Mouse (Mus musculus) testis, postnatal 10 days (tissue): ENCODE results near the gene Mvb12b.
"Not testable (repeated sequence)": the region's sequence is repeated elsewhere in the genome, so short reads cannot be mapped to it uniquely, and the experiment has no call there.

Source experiments
- DNase-seq: peaks from one replicate; pipeline ENCODE4 v3.0.0; 2021; ENCODE audit warnings: low spot score

The Mvb12b gene

DNA sequence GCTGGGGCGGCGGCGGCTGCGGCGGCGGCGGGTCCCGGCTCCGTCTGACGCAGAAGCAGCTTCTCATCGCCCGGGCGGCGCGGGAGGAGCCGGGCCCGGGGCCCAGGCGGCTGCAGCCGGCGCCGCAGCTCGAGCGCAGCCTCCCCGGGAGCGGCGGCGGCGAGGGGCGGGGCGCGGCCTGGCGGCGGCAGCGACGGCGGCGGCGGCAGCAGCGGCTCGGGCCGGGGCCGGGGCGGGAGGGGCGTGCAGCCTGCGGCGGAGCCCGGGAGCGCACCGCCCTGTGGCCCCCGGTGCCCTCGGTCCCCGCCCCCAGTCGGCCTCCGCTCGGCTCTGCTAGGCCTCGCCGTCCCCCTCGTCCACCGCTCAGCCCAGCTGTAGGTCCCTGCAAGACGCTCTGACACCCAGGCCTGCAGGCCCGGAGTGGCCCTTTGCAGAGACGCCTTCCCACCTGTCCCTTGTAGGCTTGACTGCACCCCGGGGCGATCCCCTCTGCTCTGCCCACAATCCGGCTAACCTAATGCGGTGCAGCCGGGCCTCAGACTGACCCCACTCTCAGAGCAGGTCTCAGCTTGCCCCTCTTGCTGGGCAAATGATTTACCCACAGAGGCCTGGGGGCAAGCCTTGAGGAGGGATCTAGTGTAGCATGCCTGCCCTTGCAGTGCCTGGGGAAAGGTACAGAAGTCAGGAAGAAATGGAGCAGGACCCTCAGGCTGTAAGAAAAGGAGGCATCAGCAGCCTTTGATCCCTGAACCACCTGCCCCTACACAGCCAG lies at the start of gene Mvb12b:
TSS of gene Mvb12b (minus strand) at position 619 of the 772 bp plus-strand sequence.
- peak; percentile 74 for DNase-seq

DNA sequence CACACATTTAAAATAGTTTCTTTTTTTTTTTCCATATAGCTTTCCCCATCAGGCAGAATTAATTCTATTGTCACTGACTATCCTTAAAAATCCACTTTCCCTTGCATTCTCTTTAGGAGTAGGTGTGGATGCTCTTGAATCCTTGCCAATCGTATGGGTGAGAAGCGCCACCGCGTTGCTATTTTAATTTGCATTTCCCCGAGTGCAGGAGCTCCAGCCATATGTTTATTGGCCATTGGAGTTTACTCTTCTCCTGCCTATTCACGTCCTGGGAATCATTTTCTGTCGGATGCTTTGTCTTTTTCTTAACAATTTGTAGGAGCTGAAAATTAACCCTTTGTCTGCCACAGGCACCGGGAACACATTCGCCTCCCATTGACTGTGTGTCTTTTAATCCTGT lies 48.0 kb upstream of the Mvb12b start:
- no peak for DNase-seq

DNA sequence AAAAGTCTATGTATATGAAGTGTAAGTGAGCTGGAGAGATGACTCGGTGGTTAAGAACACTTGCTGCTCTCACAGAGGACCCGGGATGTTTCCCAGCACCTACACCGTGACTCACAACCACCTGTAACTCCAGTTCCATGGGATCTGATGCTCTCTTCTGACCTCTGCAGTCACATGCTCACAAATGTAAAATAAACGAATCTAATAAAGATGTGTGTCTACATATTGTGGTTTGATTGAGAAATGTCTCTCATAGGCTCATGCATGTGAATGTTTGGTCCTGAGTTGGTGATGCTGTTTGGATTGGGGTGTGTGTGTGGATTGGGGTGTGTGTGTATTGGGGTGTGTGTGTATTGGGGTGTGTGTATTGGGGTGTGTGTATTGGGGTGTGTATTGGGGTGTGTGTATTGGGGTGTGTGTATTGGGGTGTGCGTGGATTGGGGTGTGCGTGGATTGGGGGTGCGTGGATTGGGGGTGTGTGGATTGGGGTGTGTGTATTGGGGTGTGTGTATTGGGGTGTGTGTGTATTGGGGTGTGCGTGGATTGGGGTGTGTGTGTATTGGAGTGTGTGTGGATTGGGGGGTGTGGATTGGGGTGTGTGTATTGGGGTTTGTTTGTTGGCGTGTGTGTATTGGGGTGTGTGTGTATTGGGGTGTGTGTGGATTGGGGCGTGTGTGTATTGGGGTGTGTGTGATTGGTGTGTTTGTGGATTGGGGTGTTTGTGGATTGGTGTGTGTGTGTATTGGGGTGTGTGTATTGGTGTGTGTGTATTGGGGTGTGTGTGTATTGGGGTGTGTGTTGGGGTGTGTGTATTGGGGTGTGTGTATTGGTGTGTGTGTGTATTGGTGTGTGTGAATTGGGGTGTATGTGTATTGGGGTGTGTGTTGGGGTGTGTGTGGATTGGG lies 46.1 kb upstream of the Mvb12b start:
- no peak for DNase-seq

DNA sequence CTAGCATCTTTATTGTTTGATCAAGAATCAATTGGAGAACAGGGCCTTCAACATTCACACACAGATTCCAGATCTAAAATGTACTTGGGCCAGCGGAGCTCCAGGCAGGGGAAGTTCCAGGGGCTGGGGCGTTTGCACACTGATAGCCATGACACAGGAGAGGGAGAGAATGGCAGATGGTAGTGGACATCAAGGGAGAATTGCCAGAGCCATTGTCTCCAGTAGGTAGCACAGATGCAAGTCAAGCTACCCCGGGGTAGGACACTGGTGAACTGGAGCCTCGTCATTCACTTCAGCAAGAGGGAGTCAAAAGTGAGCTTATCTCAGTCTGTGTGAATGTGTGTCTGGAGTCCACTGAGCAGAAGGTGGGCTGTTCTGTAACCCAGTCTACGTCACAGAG lies 43.4 kb upstream of the Mvb12b start:
- DNase-seq, result no peak

DNA sequence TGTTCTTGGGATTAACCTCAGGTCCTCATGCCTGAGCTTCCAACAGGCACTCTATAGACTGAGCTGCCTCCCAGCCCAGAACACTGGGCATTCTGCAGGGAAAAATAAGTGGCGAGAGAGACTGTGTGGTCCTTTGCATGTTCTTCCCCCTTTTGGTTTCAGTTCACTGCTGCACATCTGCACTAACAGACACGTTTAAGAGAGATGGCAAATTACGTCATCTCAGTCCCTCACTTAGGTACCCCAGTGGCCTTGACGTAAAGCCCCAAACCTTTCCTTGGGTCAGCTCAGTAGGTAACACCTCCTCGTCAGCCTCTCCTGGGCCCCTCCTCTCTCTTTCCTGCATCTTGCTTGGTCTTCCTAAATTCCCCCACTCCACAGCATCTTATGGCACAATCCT lies 37.5 kb upstream of the Mvb12b start:
- DNase-seq, result no peak

DNA sequence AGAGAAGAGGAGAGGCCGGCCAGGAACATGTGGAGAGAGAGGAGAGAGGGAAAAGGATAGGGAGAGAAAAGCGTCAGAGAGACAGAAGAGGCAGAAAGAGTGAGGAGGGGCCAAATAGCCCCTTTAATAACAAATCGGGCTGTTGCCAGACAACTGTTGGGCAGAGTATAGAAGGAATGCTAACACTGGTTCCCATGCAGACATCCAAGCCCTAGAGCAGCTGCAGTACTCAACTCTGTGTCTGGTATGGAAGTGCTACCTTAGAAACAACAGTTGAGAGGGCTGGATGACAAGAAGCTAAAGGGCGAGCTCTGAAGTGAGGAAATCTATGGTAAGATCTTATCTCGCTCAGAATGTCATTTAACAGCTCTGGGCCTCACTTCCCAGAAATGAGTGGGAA lies 35.7 kb upstream of the Mvb12b start:
- no peak for DNase-seq

- DNase-seq, result no peak
Measured at GRCm38 (mm10) chr2:33922466-33922865, 34.7 kb upstream of the Mvb12b start.

DNA sequence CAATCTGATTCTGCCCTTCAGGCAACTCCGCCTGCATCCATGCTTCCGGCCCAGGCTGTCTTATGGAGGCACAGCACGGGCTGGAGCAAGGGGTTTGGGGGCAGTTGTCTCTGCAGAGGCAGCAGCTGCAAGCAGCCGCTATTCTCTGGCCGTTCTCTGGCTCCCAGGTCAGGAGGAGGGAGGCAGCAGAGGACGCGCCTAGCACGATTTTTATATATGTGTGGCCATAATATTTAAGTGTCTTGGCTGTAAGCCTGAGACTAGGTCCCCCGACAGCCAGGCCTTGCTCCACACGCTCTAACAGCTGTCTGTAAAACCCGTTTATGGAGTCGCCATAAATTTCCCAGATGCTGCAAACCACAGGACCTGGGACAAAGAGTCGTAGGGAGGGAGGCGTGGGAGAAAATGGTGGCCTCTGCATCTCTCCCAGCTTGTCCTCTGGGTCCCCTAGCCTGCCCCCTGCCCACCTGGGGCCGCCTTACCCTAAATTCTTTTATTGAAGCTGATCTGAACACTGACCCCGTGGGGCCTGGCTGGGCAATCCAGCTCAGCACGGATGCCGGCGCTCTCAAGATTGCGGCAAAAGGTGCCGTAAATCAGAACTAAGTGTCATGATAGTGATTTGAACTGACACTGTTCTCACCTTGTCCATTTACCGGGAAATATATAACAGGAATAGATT lies 32.3 kb upstream of the Mvb12b start:
- peak; percentile 51 for DNase-seq

- DNase-seq, result no peak
Measured at GRCm38 (mm10) chr2:33918824-33919223, 31.1 kb upstream of the Mvb12b start.

DNA sequence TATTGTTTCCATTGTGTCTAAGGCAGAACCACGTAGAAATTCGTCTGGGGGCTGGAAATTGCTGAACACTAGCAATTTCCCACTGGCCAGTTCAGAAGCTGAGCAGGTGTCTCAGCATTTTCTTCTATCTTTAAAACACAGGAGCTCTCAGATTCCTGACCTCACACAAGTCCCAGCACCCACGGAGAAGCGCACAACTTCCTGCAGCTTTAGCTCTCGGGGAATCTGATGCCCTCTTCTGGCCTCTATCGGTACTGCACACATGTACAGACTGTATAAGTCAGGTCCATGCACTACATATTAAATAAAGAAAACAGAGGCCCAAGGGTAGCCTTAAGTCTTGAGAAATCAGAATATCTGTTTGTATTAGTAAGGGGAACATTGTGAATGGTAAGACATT lies 30.6 kb upstream of the Mvb12b start:
- DNase-seq, result peak; percentile 79

GRCm38 (mm10) chr2:33916603-33917002 lies 28.9 kb upstream of the Mvb12b start:
- no peak for DNase-seq

GRCm38 (mm10) chr2:33914998-33915397 lies 27.3 kb upstream of the Mvb12b start:
- DNase-seq, result no peak

DNA sequence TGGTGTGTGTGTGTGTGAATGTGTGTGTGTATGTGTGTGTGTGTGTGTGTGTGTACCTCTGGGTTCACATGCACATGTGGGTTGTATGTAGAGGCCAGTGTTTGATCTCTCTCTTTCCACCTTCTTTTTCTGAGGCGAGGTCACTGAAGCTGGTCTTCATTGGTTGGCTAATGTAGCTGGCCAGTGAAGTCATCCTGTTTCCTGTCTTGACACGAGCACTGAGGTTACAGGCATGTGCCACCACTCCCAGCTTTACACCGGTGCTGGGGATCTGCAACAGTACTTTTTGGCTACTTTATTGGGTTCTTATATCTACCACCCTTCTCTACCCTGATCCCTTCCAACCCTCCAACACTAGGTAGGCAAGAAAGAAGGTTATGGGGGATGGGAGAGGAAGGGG lies 26.6 kb upstream of the Mvb12b start:
- DNase-seq, result no peak

DNA sequence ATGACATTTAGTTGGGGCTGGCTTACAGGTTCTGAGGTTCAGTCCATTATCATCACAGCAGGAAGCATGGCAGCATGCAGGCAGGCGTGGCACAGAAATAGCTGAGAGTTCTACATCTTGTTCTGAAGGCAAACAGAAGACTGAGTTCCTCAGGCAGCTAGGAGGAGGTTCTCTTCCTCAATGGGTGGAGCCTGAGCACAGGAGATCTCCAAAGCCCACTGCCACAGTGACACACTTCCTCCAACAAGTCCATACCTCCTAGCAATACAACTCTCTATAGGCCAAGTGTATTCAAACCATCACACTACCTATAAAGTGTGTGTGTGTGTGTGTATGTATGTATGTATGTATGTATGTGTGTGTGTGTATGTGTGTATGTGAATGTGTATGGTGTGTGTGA lies 25.9 kb upstream of the Mvb12b start:
- DNase-seq, result not testable (repeated sequence)

GRCm38 (mm10) chr2:33912741-33913140 lies 25.0 kb upstream of the Mvb12b start:
- no peak for DNase-seq

GRCm38 (mm10) chr2:33908374-33908773 lies 20.6 kb upstream of the Mvb12b start:
- DNase-seq, result no peak

DNA sequence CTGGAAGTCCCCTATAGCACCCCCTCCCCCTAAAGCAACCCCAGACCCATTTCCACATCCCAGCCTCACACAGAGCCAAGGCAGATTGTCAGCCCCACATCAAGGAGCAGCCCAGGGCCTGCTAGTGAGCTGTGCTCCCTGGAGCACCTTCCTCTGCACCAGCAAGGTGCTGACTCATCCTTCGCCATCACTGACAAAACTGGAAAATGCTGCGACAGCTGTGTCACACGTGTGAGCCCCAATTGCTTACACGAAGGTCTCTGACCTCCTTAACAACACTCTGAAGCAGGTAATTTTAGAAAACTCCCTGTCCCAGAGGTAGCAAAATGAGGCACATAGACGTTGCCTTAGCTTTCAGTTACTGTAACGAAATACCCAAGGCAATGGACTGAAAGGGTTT lies 19.4 kb upstream of the Mvb12b start:
- DNase-seq, result no peak

DNA sequence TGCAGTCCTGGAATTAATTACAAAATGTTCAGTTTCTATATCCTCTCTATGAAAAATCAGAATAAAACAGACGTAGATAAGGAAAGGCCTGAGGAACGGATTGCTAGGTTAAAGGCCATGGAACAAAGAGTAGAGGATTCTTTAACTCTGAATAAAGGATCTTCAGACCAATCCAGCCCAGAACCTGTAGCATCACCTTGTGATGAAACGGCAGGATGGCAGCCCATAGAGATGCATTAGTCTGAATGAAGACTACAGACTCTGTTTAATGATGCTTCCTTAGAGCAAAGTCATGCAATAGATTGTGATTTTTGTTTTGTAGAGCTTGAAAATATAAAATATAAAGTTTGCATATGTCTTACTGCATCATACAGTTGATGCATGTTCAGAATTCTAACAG lies 8.1 kb upstream of the Mvb12b start:
- no peak for DNase-seq

DNA sequence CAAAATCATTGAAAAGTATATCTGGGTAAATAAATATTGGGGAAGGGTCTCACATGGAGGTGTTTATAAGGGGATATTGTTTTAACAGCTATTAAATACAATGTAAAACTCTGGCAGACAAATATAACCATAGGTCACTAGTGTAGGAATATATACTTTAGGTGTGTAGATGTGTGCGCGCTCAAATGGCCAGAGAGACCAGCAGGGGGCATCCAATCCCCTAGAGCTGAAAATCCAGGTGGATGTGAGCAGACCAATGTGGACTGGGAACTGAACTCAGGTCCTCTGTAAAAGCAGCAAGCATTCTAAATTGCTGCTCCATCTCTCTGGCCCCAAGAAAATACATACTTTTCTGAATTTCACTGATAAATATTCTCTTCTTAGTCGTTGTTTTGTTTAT lies 5.4 kb upstream of the Mvb12b start:
- no peak for DNase-seq

- DNase-seq, result no peak
Measured at GRCm38 (mm10) chr2:33892354-33892753, 4.6 kb upstream of the Mvb12b start.

DNA sequence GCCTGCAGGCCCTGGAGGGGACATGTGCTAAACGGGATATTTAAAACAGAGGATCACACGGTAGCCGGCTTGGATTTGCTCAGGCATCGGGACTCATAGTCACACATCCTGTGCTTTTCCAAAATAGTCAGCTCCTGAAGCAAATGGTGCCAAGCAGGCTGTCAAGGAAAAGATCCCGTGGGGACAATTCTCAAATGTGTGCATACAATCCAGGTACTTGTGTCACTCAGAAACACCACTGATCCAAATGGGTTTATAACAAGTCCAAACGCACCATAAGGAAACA lies 297 bp upstream of the Mvb12b start:
- DNase-seq, result no peak

DNA sequence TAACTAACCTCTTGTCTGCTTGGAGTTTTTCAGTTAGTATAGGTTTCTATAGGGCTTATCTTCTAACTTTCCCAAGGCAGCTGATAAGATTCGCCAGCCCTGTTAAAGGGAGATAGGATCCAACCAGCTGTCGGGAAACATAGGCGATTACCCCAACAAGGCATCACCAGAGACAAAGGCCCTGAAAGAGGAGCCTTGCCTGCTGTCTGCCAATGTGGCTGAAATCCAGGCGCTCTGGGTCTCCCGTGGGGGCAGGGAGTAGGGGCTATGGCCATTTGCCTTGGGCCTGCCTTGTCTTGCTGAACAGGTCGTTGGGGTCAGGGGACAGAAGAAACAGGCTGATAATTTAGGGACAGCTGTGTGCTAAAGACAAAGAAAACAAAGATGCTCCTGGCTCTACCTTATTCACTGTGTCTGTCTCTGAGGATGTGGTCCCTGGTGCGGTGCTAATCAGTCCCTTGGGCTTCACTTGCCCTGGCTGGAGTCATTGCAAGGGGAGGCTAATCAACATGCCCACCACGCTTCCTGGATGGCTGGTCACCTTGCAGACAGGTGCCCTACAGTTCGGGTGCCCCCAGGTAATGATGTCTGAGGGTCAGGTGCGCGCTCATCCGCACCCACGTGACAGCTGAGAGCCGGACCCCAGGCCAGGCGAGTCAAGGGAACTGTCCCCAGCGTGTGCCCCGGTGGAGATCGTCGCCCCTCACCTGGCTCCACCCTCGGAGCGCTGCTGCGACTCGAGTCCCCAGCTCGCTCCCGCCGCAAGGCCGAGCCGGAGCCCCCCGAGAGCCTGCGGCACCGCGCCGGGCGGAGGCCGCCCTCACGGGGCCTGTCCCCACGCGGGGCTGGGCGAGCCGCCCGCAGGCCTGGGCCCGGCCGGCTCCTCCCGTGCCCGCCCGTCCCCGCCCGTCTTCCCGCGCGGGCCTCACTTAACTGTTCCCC lies 1.1 kb downstream of the Mvb12b start:
- peak; percentile 69 for DNase-seq
